Mouse (Mus musculus): ENCODE data around the gene Esr1.
A peak's percentile ranks its signal among the peaks of the same experiment; 100 is the strongest.
"Not testable (repeated sequence)": the region's sequence is repeated elsewhere in the genome, so short reads cannot be mapped to it uniquely, and the experiment has no call there.

Esr1 gene

DNA sequence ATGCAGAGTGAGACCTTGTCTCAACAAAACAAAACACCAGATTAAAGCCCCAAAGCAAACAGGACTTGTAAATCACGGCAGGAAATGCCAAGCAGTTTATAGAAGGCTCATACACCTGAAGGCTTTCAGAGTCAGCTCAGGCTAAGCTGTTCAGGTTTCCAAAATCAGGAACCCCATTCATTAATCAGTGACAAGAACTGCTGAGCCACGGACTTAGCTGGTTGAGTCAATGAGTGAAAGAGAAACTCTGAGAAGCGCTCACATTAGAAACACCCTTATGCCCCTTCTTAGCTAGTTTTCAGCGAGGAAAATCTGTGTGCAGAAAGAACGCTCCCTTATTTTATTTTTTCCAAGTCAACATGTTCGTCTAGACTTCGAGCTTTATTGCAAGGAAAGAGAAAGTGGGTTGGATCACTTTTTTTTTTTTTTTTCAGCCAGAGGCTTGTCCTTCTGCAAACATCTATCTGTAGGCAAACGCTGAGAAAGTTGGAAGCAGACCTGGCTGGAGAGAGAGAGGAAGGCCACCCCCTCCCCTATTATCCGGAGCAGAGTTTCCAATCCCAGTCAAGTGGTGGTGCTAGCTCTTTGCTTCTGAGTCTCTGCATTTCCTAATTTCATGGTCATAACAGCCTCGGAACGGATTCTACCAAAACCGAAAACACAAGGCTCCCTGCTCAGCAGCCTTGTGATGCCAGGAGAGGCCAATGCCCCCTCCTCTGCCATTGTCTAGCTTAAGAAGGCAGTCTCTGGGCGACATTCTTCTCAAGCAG, at the start of gene Esr1:
Gene Esr1, plus strand, starts transcription at position 208 of the 770 bp plus-strand sequence.
- peak; percentile 39 for DNase-seq (ENCODE audit: low read depth, low spot score)

DNA sequence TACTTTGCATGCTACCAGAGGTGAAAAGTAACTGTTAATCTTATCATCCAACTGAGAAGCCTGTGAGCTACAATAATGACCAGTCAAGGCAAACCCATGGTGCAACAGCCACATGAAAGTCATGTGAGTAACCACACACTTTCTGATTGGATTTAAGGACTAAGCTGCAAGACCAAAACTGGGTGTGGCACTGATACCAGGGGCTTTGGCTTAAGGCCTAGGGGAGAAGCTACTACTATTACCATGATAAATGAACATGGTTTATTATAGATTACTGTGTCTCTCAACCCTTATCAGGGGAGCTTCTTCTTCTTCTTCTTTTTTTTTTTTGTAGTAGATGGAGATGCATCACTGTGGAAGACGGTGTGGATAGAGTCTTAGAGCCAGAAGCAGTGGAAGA, 46.2 kb upstream of the Esr1 start:
- DNase-seq (ENCODE audit: low read depth, low spot score), result no peak

DNA sequence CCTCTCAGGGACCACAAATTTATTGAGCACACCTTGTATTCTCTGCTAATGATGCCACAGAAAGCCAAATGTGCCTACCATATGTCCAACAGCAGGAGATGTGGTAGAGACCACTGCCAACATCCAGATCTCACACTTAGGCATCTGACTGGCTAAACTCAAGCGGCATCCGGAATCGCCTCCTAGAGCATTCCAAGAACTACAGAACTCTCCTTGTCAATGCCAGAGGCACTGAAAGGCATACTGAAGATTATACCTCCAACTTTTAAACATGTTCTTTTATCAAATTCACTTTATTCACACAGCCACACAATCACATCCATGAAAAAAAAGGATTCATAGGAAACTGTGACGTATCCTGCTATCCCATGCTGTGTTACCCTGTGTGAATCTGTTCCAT, 40.6 kb upstream of the Esr1 start:
- DNase-seq (ENCODE audit: low read depth, low spot score), result no peak

DNA sequence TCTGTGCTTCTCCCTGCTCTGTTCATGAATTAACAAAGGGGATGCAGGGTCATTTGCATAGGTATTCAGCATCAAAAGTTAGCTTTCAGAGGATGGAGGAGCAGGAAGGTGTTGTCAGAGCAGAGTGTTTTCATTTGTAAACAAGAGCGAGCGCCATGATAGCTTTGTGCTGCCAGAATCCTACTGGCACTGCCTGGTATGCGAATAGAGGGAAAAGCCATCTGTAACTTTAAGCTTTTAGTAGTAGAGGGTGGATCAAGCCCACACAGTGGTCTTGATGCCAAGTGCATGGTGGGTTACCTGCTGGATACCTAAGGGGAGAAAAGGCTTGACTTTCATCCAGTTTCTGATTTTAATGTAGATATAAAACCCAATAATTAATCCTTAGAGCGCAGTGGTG, 40.1 kb upstream of the Esr1 start:
- DNase-seq (ENCODE audit: low read depth, low spot score), result no peak

DNA sequence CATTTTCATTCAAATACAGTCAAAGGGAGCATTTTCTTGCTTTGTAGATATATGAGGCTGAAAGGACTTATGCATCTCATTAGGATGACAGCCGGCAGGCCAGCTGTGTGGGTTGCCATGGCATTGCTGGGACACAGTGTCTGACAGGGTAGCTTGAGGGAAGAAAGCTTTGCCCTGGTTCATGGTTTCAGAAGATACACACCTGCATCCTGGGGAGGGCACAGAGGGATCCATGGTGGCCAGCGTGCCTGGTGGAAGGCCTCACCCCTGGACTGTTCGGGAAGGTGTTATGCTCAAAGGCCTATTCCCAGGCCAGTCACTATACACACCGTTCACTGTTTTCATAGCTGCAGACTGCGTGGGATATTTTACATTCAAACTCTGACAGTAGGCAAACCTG, 29.5 kb upstream of the Esr1 start:
- DNase-seq (ENCODE audit: low read depth, low spot score), result no peak

DNA sequence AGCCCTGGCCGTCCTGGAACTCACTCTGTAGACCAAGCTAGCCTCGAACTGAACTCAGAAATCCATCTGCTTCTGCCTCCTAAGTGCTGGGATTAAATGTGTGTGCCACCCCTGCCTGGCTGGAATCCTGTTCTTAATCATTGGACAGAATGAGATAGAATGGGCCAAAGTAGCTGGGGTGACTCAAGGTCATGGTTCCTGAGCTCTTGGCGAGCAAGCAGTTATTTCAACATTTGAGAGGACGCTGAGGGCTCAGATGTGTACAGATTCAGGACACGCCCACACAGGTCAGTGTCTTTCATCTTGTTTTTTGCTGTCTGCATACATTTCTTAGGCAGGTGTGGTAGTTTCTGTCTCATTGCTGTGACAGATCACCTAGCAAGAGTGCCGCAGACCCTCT, 24.7 kb upstream of the Esr1 start:
- DNase-seq (ENCODE audit: low read depth, low spot score), result no peak

DNA sequence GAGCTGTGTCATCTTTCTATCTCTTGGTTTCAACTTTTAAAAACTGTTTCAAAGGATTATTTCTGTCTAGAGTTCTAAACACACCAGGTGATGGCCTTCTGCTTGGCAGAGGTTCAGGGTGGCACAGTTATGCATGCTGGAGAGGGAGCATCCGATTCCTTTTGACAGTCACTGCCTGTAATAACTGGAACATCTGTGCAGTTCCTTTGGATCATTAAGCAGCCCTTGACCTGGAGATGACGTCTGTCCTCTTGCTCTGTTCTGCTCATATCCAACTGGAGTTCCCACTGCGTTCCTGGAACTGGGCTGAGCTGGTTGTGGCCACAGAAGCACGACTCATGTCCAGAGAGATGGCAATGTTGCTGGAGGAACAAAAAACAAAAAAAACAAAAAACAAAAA, 21.8 kb upstream of the Esr1 start:
- DNase-seq (ENCODE audit: low read depth, low spot score), result peak; percentile 31

DNA sequence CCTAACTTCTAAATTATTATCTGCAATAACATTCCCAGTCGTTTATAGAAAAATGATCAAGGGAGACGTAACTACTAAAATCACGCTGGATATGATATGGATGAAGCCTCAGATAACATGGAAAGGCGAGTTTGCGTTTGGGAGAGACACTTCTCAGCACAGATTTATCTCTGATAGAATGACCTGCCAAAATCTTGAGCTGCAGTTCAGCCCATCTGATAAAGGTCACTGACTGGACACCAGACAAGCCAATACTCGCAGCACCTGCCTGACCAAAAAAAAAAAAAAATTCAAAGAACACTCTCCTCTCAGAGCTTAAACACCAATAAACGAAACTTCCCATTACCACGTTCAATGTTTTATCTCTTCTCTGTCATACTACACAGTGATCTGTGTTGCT, 20.4 kb upstream of the Esr1 start:
- no peak for DNase-seq (ENCODE audit: low read depth, low spot score)

DNA sequence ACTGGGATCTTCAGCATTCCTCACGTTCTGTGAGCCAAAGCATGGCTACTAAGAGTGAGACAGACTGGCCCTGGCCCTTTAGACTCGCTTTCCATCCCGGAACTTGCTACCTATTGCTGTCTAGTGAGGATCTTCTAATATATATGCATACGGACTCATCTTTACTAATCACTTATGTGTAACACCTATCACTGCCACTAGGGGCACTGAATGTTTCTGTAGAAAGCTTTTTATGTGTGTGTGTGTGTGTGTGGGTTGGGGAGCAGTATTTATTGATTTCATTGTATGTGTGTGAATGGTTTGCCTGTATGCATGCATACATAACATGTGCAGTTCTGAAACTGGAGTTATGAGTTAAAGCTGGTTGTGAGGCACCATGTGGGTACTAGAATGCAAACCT, 17.6 kb upstream of the Esr1 start:
- no peak for DNase-seq (ENCODE audit: low read depth, low spot score)

DNA sequence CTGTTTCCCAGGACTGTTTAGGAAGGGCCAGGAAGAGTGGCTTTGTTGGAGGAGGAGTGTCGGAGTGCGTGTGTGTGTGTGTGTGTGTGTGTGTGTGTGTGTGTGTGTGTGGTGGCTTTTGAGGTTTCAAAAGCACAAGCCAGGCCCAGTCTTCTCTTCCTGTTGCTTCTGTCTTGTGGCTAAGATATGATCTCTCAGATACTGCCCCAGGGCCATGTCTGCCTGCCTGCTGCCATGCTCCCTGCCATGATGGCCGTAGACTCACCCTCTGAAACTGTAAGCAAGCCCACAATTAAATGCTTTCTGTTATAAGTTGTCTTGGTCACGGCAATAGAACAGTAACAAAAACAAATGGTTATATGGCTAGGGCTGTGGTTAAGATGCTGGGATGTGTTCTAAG, 14.2 kb upstream of the Esr1 start:
- no peak for DNase-seq (ENCODE audit: low read depth, low spot score)

DNA sequence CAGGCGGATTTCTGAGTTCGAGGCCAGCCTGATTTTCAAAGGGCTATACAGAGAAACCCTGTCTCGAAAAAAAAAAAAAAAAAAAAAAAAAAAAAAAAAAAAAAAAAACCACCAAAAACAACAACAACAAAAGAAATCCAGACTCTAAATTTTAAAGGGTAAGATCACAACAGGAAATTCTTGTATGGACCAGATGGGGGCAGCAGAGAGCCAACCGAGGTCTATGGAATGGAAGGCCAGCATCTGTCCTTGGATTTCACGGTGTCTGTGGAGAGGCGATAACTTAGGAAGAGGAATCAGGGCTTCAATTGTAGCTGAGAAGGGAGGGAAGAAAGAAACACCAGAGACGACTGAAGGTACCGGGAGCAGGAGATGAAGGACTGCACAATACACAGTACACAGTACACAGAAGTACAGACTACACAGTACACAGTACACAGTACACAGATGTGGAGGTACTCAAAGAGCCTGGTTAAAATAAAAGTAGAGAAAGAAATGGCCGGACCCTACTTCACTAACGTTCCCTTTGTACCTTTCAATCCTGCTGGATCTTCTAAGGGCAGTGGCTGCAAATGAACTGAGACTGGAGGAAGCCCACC, 13.1 kb upstream of the Esr1 start:
- DNase-seq (ENCODE audit: low read depth, low spot score), result peak; percentile 69

DNA sequence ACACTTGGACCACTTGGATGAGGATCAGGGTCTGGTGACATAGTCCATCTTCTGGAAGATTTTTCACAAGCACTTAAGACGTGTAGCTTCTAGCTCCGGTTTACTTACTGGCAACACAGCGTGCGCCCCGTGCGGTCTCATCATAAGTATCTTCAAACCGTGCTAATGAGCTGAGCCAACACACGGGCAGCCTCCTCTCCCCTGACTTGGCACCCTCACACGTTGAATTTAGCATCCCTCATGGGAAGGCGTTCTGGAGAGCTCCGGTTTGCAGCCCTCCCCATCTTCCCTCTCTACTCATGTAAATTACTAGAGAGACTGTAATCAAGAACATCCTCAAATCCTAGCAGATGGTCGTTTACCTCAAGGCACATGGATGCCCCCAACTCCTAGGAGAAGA, 12.5 kb upstream of the Esr1 start:
- DNase-seq (ENCODE audit: low read depth, low spot score), result no peak

DNA sequence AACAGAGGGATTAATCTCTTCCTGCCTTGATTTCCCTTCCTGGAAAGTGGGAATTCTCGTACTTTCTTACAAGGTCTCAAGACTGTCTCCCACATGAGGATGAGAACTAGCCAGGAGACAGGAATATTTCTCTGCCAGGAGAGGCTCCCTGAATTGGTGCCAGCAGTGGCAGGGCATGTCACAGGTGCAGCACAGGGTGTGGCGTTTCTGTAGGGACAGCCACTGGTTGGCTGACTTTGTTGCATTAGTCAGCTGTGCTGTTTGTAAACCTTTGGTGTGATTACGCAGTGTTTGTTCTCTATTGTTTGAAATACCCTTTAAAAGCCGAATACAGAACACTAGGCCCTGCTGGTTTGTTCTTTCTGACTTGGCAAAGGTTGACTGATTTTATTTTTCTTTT, 11.8 kb upstream of the Esr1 start:
- no peak for DNase-seq (ENCODE audit: low read depth, low spot score)

DNA sequence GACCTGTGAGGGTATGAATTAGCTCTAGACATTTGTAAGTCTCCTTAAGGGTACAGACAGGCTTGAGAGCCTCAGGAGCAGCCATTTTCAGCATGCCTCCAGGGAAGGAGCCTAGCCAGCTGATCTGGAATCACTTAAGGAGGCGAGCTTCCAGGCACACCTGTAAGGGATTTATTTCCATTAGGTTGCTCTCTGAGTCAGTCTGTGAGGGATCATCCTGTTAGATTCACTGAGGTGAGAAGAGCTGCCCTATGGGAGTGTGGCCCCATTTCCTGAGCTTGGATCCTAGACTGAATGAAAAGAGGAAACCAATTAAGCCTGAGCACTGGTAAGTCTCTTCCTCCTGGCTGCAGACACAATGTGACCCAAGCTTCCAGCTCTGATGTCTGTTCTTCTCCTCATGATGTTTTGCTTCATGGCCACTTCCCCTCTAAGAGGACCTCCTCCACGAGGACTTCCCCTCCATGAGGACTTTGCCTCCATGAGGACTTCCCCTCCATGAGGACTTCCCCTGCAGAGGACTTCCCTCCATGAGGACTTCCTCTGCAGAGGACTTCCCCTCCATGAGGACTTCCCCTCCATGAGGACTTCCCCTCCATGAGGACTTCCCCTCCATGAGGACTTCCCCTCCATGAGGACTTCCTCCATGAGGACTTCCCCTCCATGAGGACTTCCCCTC, 10.5 kb upstream of the Esr1 start:
- no peak for DNase-seq (ENCODE audit: low read depth, low spot score)

DNA sequence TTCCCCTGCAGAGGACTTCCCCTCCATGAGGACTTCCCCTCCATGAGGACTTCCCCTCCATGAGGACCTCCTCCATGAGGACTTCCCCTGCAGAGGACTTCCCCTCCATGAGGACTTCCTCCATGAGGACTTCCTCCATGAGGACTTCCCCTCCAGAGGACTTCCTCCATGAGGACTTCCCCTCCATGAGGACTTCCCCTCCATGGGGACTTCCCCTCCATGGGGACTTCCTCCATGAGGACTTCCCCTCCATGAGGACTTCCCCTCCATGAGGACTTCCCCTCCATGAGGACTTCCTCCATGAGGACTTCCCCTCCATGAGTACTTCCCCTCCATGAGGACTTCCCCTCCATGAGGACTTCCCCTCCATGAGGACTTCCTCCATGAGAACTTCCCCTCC, 9.8 kb upstream of the Esr1 start:
- DNase-seq (ENCODE audit: low read depth, low spot score), result not testable (repeated sequence)

DNA sequence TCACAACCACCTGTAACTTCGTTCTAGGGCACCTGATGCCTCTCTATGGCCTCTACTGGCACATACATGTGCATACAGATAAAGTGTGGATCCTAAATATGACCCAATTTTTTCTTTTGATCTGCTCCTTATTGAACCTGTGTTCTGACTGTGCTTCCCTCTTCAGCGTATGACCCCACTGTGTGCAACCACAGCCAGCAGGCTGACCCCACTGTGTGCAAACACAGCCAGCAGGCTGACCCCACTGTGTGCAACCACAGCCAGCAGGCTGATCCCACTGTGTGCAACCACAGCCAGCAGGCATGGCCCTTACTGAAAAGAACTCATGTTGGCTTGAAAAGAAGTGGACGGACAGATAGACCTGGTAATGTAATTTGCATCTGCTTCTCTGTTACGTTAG, 8.9 kb upstream of the Esr1 start:
- DNase-seq (ENCODE audit: low read depth, low spot score), result no peak

DNA sequence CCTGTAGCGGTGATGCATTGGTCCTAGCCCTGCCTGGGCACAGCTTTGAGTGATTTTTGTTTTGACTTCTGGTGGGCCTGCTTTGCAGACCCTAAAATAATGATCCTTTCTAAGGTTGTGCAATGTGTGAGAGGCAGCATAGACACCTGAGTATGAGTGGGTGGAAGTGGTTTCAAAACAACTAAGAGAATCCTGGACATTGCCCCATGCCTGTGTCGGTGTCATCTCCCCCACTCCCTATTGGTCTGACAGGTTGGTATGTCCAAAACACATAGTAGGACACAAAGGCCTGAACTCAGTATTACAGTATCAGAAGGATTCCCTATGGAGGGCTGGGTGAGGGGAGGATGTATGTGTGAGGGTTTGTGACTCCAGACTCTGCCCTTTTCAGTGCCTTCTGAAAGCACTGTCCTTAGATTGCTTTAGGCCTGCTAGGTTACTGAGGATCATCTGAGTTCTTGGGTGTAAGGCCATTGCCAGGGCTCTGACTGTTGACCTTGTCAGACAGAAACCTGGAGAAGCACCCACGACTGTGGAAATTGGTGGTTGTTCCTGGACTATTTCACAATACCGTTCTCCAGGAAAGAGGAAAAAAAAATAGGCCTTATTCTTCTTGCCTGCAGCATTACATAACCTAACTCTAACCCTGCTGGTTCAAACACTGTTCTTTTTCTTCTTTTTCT, 6.7 kb upstream of the Esr1 start:
- DNase-seq (ENCODE audit: low read depth, low spot score), result no peak

DNA sequence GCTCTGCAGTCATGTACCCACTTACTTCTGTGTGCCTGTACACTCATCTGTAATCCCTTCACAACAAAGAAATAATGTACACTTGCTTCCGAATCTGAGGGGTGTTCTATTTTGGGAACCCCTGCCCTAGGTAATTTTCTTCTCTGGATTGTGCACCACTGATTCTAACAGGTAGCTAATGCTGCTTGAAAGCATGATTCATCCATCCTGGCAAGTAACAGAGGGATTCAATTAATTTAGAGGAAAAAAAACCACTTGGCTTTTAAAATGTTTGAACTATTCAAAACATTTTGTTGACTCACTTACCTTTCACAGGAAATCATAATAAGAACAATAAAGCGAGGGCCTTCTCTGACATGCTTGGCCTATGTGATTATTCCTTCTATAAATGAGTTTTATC, 1.2 kb upstream of the Esr1 start:
- no peak for DNase-seq (ENCODE audit: low read depth, low spot score)

DNA sequence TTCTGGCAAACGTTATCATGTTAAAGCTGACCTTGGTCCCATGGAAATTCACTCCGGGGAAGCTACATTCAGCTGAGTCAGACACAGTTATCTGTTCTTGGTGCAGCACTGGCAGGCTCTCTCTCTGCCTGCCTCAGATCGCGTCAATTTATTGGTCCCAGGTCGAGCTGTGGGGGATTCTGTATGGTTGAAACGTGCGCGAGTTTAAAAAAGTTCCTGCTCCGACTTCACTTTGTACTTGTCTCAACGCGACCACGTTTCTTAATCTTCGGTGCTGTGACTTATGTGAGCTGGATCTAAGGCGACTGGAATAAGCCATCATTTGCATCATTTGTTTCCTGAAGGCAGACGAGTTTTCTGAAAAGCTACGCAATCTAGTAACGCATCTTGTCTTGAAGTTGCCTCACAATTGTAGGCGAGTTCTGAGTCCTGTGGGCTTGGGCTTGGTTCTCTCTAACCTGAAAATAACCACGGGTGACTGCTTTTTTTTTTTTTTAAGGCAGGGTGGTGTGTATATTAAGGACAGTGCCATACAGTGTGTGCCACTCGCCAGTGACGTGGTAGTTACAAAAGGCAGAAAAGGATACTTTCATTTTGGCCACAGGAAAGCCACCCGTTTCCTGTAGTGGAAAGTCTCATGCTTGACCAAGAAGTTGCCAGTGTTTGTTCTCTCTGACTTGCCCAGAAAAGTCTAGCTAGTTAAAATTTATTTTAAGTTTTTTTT, 1.1 kb downstream of the Esr1 start:
- no peak for DNase-seq (ENCODE audit: low read depth, low spot score)

DNA sequence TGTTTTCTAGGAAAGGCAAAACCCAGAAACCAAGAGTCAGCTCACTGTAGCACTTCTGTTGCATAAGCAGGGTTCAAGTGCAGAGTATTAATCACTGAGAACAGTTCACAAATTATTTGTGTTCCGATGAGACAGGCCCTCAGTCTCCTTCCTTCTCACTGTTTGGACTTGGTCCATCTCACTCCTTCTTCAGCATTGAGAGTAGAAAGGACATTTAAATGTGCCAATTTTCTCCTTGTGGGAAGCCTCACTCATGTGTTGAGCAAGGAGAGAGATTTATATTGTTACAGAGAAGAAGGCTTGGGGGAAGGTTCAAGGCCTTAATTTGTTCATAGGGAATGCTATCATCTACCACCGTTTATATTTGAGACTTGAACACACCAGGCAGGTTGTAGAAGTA, 6.6 kb downstream of the Esr1 start:
- peak; percentile 58 for DNase-seq (ENCODE audit: low read depth, low spot score)

DNA sequence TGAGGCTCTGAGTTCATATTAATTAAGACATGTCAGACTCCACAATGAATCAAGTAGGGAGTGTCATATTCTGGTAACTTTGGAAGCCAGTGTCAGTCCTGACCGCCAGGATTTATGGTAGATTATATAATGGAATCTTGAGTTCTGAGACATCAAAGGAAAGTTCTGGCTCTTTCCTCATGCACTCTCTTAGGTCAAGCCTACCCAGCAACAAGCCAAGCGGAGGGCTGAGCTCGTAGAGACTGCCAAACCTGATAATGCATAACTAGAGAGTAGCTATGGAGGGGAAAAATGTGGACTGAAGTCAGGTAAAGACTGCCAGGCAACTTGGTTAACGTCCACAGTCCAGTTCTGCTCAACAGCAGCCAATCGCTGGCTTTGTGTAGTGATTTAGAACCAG, 7.3 kb downstream of the Esr1 start:
- DNase-seq (ENCODE audit: low read depth, low spot score), result peak; percentile 82

DNA sequence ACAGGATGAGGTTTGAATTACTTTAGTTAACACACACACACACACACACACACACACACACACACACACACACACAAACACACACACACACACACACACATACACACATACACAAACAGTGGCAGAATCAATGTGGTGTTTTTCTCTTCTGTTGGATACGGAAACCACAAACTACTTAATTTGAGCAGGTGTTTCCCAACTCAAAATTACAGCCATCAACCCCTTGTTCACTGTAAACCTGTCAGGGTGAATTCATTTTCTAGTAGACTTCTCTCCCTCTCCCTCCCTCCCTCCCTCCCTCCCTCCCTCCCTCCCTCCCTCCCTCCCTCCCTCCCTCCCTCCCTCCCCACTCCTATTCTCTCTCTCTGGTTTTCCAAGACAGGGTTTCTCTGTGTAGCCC, 8.0 kb downstream of the Esr1 start:
- not testable (repeated sequence) for DNase-seq (ENCODE audit: low read depth, low spot score)

All from skeletal muscle tissue, adult 2 months (tissue).